Mouse (Mus musculus) megakaryocyte, embryonic 14.5 days (primary cell): ENCODE measurements around the gene Pou6f1. TPM values are rescaled to one million over a fixed set of nuclear protein-coding genes. Genes with fewer than 3 reads are reported as not detected.
A peak's percentile ranks its signal among the peaks of the same experiment; 100 is the strongest.

Source experiments
- H3K27me3 ChIP-seq: replicated peaks from 2 replicates; pipeline ENCODE3; 2012; ENCODE audit warnings: inconsistent platforms
- H3K36me3 ChIP-seq: replicated peaks from 2 replicates; pipeline ENCODE3; 2012; ENCODE audit warnings: low read length, inconsistent platforms, mixed read lengths
- H3K4me1 ChIP-seq: 2 replicates; pipeline ENCODE4 v1.6.1; 2012; ENCODE audit warnings: inconsistent platforms
- H3K4me3 ChIP-seq: replicated peaks from 2 replicates; pipeline ENCODE3; 2012; ENCODE audit warnings: moderate library complexity, mild to moderate bottlenecking, inconsistent platforms
- H3K9me3 ChIP-seq: 2 replicates; pipeline ENCODE4 v1.6.1; 2012; ENCODE audit warnings: inconsistent platforms
- FLI1 ChIP-seq: IDR thresholded peaks from 2 replicates; pipeline ENCODE4 v1.6.1; 2012; ENCODE audit warnings: low read length, inconsistent platforms, mixed read lengths
- GATA1 ChIP-seq: IDR thresholded peaks from 3 replicates; pipeline ENCODE4 v1.6.1; 2012; ENCODE audit warnings: mixed read lengths, low read length, inconsistent platforms, borderline replicate concordance
- polyA plus RNA-seq: library from polyadenylated mRNA; stranded (reverse); fragments of >175 nt; gene quantifications from 2 replicates; pipeline ENCODE4 v1.2.3, GENCODE M21; 2012; ENCODE audit warnings: low replicate concordance; ENCODE audit not compliant: insufficient read depth

Pou6f1 gene
- polyA plus RNA-seq, 1 experiment = 2.9 TPM

DNA sequence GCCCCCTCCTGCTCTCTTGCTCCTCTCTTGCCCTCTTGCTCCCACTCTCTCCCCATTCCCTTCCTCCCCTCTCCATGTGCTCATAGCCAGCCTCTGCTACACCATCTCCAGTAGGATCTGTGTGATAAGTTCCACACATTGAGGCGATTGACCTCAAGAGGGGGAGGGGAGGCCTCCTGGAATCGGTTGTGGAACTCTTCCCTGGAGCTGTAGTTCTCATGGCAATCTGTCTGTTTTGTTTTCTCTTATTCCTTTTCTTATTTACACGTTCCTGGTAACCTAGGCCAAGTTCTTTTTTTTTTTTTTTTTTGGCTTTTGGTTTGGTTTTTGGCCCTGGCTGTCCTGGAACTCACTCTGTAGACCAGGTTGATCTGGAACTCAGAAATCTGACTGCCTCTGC is 1.9 kb upstream of the Pou6f1 start:
- peaks cover 47% of the 10 kb centered on the region for H3K4me1 ChIP-seq

GRCm38 (mm10) chr15:100600696-100601272 is 1.0 kb upstream of the Pou6f1 start:
- Histone ChIP-seq H3K36me3 (no peaks in the 10 kb centered on the region), H3K4me1 (peaks cover 46% of the 10 kb centered on the region), H3K27me3 (peaks cover 63% of the 10 kb centered on the region), H3K9me3 (no peaks in the 10 kb centered on the region), H3K4me3 (peak overlapping the region; percentile 92)
- TF ChIP-seq FLI1 = no peak

More for the DNA sequence above, 1.9 kb upstream of the Pou6f1 start:
- TF ChIP-seq FLI1 = no peak
- no peak for TF ChIP-seq GATA1
- Histone ChIP-seq H3K27me3 (peaks cover 56% of the 10 kb centered on the region), H3K4me3 (peak overlapping the region; percentile 56), H3K9me3 (no peaks in the 10 kb centered on the region), H3K36me3 (no peaks in the 10 kb centered on the region)

DNA sequence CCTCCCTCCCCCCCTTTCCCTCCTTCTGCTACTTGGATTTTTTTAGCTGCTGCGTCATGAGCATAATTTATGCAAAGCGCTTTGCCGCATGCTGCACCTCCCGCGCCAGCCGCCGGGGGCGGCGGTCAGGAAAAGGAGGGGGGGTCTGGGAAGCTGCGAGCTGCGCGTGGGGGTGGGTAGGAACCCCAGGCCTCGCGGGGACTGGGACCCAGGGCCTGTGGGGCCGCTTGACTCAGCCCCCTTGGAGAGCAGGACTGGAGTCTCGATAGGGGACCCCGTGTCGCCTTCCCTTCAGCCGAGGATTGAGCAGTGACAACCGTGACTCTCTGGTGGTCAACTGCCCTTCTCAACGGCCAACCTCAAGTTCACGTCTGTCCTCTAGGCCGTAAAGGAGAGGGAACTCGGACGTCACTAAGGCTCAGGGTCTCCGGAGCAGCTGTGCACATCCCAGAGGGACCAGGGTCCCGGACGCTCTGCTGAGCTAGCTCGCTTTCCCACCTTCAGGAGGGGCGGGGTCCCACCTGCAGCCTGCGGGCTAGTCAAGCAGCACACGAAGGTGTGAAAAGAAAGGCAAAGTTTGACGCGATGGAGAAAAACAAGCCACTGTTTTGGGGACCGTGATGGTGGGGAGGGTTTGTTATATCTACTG is 387 bp upstream of the Pou6f1 start:
- Histone ChIP-seq H3K36me3 (no peaks in the 10 kb centered on the region), H3K4me3 (peak overlapping the region; percentile 92), H3K4me1 (peaks cover 40% of the 10 kb centered on the region), H3K27me3 (peaks cover 61% of the 10 kb centered on the region), H3K9me3 (no peaks in the 10 kb centered on the region)
- TF ChIP-seq GATA1 (no peak), FLI1 (no peak)

- Histone ChIP-seq H3K27me3 (peaks cover 65% of the 10 kb centered on the region), H3K36me3 (no peaks in the 10 kb centered on the region)
These were observed 905 bp downstream of the Pou6f1 start for GRCm38 (mm10) chr15:100598883-100599275.

DNA sequence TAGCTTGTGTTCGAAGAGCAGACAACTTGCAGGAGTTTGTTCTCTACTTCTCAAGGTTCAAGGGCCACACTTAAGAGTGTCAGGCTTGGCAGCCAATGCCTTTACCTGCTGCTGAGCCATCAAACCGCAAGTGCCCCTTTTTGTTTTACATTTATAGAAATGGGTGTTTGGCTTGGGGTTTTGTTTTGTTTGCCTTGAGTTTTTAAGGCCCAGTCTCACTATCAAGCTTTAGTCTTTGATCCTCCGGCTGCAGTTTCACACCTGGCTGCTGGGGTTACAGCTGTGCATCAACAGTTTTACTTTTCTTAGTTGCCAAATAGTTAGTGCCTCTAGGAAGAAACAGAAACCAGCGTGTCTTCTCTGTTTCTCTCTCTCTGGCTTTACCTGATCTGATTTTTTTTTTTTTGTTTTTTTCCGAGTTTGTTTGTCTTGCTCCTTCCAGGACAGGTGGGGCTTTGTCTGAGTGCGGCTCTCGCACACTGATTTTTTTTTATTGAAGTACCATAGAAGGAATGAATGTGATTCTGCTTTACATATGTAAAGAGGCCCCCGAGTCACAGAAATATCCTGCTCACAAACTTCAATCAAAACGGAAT is 1.4 kb downstream of the Pou6f1 start:
- TF ChIP-seq FLI1 (no peak), GATA1 (no peak)
- peaks cover 25% of the 10 kb centered on the region for H3K4me1 ChIP-seq
- H3K27me3 ChIP-seq = peaks cover 64% of the 10 kb centered on the region
- no peaks in the 10 kb centered on the region for H3K9me3 ChIP-seq
- H3K4me3 ChIP-seq = peak overlapping the region; percentile 92
- H3K36me3 ChIP-seq = no peaks in the 10 kb centered on the region

More at GRCm38 (mm10) chr15:100598883-100599275, 905 bp downstream of the Pou6f1 start:
- Histone ChIP-seq H3K4me3 (peak overlapping the region; percentile 92), H3K4me1 (peaks cover 29% of the 10 kb centered on the region), H3K9me3 (no peaks in the 10 kb centered on the region)
- TF ChIP-seq GATA1 (no peak), FLI1 (no peak)

- Histone ChIP-seq H3K4me3 (no peak overlapping the region), H3K27me3 (peaks cover 57% of the 10 kb centered on the region), H3K4me1 (peaks cover 18% of the 10 kb centered on the region), H3K9me3 (no peaks in the 10 kb centered on the region), H3K36me3 (no peaks in the 10 kb centered on the region)
- no peak for TF ChIP-seq GATA1
- TF ChIP-seq FLI1 = no peak
These were observed 7.0 kb downstream of the Pou6f1 start for GRCm38 (mm10) chr15:100592817-100593216.

DNA sequence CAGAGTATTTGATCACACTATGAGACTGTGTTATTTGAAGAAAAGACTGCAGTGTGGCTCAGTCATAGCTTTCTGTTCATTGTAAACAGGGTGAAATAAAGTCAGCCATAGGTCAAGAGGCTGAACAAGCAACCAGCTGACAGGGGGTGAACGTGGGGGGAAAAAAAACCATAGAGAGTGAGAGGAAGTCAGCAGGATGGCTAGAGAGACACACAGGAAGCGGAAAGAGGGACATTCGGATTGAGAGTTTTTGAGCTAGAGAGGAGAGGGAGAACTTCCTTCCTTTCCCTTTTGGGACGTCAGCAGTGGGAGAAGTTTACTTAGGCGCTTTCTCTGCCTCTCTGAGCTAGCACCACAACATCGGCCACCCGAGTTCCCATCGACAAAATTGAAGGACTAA is 9.3 kb downstream of the Pou6f1 start:
- no peak overlapping the region for H3K4me3 ChIP-seq
- H3K9me3 ChIP-seq = no peaks in the 10 kb centered on the region
- TF ChIP-seq FLI1 = no peak
- TF ChIP-seq GATA1 = no peak
- H3K36me3 ChIP-seq = no peaks in the 10 kb centered on the region
- H3K27me3 ChIP-seq = peaks cover 70% of the 10 kb centered on the region
- H3K4me1 ChIP-seq = peaks cover 21% of the 10 kb centered on the region

DNA sequence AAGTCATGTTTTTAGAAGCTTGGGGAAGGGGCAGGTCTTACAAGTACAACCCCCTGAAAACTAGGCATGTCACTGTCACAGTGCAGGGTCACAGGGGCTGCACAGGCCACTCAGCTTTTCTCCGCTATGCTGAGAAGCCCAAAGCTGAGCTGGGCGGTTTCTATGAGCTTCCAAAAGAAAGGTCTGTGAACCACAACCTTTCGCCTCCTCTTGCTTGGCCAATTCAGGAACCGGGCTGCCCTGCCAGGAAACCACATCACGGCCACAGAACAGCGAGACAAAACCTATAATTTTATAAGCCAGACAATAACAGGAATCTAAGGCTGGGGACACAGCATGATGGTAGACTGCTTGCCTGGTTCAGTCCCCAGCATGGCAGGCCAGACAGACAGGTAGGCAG is 11.5 kb downstream of the Pou6f1 start:
- Histone ChIP-seq H3K36me3 (no peaks in the 10 kb centered on the region), H3K4me3 (peak overlapping the region; percentile 44), H3K9me3 (no peaks in the 10 kb centered on the region), H3K4me1 (peaks cover 26% of the 10 kb centered on the region), H3K27me3 (peaks cover 63% of the 10 kb centered on the region)
- TF ChIP-seq FLI1 (no peak), GATA1 (no peak)

- no peak for TF ChIP-seq GATA1
- no peak for TF ChIP-seq FLI1
- Histone ChIP-seq H3K4me1 (peaks cover 26% of the 10 kb centered on the region), H3K4me3 (no peak overlapping the region), H3K9me3 (no peaks in the 10 kb centered on the region), H3K36me3 (no peaks in the 10 kb centered on the region), H3K27me3 (peaks cover 68% of the 10 kb centered on the region)
These were observed 12.6 kb downstream of the Pou6f1 start for GRCm38 (mm10) chr15:100587166-100587565.

GRCm38 (mm10) chr15:100585931-100586330 is 13.9 kb downstream of the Pou6f1 start:
- Histone ChIP-seq H3K4me3 (no peak overlapping the region), H3K36me3 (no peaks in the 10 kb centered on the region), H3K4me1 (peaks cover 26% of the 10 kb centered on the region), H3K9me3 (no peaks in the 10 kb centered on the region), H3K27me3 (peaks cover 72% of the 10 kb centered on the region)
- TF ChIP-seq GATA1 = no peak
- no peak for TF ChIP-seq FLI1
